Mouse (Mus musculus): ENCODE measurements around the gene Krt81.

Krt81 gene

DNA sequence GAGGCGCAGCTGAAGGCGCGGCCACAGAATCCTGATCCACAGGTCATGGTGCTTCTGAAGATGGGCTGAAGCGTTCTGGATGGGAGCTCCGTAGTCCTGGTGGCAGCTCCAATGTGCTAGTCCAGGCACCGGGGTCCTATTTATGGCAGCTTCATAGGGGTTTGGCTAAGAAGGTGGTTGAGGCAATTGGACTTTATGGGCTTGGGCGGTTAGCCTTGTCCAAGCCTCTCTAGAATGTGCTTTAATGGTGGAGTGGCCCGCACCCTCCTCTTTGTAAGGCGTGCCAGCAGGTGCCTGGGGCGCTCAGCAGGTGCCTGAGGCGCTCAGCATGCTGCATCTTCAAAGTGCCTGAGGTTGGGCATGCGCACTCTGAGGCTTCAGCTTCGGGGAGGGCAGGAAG, at the start of gene Krt81:
TSS of gene Krt81 (minus strand) at position 101 of the 400 bp plus-strand sequence.
- DNase-seq = no peak

DNA sequence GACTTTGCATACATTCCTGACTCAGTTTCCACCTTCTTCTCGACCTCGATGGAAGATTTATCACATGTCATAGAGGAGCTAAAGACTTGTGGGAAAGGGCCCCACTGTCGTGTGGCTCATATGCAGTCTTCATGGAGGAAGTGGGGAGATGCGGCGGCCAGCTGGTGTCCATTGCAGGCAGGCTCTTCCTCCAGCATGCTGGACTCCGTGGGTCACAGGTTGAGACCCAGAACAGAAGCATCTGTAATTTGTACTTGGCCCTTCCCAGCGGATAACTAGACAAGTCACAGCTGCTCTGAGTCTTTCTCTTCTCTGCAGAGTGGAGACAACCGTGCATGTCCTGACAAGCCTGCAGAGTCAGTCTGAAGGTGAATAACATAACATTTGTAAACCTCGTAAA, 44.7 kb upstream of the Krt81 start:
- DNase-seq = peak; percentile 39

DNA sequence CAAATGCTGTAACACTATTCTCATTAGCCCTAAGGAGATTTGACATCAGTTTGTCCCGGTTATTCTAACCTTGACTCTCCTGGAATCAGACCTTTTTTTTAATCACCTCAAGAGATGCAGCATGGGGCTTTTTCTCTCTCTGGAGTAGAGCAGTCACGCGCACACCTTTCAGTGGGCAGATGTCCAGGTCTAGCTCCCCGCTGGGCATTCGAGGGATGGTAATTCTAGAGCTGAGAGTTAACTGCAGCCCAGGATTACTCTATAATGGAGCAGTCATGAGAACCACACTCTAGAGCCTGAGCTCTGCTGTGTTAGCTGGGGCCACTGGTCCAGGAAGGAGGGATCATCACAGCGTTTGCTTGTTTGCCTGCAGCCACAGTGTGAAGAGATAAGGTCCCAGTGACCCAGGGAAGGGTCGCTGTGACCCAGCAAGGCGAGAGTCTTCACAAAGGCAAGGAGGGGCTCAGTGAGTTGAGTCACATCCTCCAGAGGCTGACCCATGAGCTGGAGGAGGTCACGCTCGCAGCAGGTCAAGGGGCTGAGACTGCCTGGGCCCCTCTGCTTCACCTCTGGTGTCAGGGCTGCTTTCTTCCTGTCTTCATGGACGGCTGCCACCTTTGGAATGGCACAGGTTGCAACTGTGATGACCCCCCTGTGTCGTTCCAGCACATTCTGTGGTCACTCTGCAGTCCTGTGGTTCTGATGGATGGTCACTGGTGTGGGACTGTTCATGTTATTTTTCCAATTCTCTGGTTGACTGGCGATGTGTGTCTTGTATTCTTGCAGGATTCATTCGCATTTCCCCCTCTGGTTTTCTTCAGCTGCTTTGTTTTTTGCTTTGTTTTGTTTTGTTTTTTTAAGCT, 43.6 kb upstream of the Krt81 start:
- DNase-seq = peak; percentile 10

DNA sequence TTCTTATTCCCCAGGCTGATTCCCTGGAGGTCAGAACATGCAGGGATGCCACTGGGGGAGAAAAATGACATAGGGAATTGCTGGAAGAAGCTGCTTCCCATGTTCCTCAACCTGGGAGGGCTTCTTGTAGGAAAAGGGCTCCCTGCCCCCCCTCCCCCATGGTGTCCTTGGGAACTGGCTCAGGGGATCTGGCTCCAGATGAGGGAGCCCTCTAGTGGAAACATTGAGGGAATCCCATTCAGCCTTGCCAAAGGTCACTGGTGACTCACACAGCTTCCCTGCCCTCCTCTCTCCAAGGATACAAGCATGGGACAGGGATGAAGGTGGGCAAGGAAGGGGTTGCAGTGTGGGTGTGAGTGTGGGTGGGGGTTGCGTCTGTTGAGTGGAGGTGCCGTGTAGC, 33.6 kb upstream of the Krt81 start:
- peak; percentile 44 for DNase-seq

DNA sequence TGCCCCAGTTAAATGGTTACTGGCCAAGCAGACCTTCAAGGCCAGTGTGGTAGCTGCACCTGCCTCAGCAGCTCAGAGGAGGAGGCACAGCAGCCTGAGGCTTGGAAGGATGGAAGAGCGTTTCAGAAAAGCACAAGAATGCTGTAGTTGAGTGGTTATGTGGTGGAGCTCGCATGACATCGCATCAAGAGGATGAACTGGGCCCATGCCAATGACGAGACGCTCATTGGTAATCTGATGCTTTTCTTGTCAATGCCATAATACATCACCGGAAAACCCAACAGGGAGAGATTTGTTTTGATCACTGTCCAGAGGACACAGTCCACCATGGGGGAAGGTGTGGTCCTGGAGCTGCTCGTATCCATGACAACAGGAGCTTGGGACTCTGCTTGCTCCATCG, 31.7 kb upstream of the Krt81 start:
- DNase-seq = no peak

DNA sequence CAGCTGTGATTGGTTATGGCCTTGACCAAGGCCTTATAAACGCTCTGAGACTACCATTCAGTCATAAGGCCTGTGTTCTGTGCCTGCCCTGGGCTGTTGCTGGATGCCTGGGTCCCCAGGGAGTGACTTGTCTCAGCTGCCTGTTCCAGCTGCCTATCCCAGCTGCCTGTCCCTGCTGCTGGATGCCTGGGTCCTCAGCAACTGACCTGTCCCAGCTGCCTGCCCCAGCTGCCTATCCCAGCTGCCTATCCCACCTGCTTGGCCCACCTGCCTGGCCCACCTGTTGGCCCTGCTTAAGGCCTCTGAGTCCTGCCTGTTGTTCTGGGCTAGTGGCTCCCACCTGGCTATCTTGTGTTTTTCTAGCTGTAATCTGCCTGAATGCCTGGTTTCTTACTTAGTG, 30.7 kb upstream of the Krt81 start:
- DNase-seq = no peak

DNA sequence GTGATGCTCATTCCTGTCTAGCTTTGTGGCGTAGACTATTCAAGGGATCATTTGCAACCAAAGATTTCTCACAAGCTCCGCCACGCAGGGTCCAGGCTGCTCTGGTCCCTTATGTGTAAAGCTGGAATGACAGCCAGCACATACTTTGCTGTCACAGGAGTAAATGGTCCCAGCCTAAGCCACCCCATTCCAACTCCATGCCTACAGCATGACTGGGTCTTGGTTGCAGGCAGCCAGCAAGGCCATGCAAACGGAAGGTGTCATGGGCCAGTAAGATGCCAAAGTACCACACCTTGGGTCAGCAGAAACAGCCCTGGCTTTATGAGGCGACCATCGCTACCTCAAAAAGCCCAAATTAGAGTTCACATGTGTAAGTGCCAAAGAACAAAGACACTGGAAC, 30.2 kb upstream of the Krt81 start:
- DNase-seq = no peak

DNA sequence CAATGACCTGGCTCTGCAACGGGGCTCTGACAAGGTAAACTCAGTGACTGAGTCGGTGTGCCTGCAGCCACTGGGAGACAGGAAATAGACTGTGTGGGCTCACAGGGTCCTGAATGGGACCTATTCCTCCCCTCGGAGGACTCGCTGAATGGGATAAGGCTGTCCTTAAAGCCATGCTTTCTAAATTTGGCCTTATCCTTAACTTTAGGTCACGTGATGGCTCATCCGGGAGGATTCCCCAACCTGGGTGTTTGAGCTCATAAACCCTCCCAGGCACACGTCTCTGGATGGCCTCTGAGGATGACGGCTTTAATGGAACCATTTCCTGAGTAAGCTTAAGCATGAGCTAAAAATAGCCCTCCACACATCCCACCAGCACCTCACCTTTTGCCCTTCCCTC, 29.2 kb upstream of the Krt81 start:
- DNase-seq = no peak

DNA sequence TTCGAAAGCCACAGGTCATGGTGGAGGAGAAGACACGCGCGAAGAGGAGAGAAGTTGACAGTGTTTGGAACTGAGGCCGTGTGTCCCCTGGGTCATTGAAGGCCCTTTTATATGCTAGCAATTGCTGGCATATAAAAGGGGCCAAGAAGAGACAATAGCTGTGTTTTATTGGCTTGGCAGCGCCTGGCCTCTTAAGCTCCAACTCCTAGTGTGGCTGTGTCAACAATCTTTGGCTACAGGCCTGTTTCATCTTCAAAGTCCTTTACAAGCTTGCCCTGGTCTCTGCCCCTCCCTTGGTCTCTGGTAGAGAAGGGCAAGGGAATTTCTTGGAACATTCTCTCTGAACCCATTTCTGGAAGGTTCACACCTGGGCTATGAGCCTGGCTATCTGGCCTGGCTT, 27.9 kb upstream of the Krt81 start, which contains the start of gene Krt83:
TSS of gene Krt83 (minus strand) at position 82 of the 400 bp plus-strand sequence.
- no peak for DNase-seq

DNA sequence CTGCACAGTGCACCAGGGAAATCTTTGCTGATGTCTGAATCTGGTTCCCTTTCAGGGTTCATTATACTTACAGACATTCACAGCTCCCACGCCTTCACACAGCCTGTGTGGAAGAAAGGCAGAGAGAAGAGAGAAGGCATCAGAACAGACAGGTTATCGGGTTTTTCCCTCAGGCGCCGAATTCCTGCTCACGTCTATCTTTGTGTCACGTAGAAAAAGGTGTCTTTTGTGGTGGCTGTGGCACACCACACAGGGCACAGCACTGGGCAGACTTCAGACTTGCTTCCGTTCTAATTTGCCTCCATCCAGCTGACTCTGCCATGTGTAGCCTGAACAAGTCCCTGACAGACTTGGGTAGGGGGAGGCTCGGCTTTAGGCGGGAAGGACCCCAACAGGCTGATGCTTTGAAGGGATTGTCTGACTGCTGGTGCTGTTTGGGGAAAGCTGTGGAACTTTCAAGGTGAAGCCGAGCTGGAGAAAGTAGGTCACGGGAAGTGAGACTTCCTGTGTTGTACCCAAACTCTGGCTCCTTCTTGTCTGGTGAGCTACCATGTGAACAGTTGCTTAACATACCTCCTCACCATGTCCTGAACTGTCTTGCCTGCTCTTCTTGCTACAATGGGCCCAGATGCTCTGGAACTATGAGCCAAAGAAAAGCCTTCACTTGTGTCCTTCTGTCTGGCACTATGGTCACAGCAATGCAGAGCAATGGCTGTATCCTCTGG, 22.5 kb upstream of the Krt81 start:
- DNase-seq = no peak

DNA sequence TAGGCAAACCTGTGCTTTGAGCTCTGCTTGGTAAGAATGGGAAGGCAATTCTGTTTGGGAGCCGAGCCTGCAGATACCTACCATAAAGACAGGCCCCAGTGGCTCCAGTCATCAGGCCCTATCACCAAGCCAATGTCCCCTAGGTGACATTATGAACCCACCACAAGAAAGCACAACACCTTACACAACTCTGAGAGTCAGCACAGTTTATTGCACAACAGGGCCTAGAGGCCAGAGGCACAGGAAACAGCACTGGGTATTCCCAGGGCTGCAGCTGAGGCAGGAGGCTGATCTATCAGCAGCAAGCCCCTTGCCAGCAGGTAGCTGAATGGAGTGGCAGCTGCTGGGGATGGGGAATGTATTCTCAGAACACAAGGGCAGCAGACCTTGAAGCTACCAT, 21.4 kb upstream of the Krt81 start:
- no peak for DNase-seq

DNA sequence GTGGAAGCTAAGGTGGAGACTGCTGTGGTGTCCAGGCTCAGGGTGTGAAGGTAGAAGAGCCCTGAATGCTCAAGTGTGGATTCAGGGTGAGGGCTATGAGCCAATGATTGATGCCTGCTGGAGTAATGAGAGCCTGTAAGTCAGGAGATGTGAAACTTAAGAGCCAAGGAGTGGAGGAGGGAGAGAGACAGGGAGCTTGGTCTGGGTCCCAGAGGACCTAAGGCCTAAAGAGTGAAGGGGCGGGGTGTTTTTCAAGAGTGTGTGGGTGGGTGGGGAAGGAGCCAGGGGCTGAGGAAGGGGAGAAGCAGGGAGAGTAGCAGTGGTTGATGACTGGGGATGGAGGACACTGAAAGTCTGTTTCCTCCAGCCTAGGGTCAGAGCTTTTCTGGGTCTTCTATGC, 20.1 kb upstream of the Krt81 start:
- DNase-seq = no peak

DNA sequence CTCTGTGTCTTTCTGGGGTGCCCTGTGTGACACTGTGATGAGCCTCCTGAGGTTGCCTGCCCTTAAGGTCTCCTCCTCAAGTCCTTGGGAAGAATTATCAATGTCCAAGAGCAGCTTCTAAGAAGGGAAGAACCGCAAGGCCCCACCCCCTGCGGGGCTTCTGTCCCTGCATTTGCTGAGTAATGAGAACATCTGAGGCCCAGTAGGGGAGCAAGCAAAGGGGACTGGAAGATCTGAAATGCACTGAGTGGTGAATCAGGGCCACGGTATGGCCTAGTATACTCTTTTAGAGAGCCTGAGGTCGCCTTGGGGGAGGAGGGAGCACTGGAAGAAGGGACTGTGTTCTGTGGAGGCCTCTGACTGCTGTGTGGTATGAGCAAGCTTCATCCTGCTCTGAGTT, 18.5 kb upstream of the Krt81 start:
- no peak for DNase-seq

DNA sequence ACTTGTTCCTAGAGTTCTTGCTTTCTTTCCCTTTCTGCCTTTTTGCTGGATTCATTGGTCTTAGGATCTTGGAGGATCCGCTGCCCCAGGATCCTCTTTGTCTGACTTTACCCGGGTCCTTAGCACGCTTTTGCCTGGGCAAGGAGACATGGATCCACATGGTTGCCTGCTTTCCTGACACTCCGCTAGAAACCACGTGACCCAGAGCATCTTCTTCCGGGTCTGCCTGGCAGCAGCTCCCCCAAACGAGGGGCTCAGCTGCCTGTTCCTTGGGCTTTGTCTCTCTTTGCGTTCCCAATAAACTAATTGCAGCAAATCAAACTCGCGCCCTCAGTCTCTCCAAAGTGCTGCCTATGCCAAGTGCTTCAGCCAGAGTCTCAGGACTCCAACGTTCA, 16.1 kb upstream of the Krt81 start:
- DNase-seq = no peak

DNA sequence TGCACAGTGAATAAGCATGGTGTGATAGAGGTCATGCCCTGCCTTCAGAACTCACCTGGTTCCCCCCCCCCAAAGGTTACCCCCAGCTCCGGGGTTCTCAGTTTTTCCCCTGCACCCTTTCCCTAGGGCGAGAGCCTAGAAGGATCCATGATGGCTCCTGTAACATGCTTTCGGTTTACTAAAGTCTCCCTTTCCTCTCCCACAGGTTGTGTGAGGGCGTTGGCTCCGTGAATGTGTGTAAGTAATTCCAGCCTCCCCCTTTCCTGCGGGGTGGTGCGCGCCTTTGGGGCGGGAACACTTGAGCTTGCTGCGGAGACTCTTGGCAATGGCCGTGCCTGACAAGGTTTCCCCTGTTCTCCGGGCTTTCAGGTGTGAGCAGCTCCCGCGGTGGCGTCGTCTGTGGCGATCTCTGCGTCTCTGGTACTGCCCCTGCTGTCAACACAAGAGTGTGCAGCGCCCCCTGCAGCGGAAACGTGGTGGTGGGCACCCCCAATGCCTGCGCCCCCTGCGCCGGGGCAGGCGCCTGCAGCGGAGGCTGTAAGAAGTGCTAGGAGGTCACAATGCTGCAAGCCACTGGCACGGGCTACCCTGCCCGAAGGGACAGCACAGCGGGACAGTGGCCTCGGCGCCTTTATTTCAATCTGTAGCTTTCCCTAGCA, 15.6 kb upstream of the Krt81 start:
- DNase-seq = peak; percentile 43

DNA sequence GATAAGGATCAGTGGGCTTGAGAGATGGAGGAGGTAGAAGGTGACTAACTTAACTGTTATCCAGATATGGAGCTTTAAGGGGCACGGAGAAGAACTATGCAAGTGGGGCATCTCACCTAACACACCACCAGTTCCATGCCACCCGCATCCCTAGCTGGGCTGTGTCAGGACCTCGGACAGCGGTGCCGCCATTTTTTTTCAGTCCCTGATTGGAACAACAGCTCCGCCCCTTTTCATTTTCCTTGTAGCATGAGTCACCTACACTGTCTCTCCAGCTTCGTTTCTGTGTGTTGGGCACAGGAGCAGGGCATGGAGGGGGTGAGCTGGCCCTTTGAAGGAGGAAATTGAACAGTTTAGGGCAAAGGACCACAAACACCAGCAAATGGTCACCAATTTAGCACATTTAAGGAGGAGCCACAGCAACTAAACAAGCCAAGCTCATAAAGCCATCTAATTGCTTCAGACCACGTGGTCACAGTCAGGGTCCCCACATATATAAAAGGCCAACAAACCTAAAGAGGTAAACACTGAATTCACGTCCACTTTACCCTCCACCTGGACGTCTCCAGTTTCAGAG, 9.5 kb upstream of the Krt81 start, which contains the start of gene Krt86:
TSS of gene Krt86 (plus strand) at position 527 of the 577 bp plus-strand sequence.
- peak; percentile 24 for DNase-seq

DNA sequence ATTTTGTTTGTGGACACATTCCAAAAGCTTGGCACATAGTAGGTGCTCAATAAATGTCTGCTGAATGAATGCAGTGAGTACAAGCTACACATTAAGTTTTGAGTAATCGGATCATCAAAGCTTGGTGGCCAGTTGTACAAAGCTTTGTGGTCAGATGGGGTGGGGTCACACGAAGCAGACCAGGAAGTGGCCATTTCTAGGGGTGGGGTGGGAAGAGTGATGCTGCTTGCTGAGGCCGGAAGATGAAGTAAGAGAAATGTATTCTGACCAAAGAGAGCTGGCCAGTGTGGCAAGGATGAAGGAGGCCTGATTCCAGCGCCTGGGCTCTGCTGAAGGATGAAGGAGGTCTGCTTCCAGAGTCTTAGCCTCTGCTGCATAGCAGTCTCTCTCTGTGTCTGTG, 5.5 kb upstream of the Krt81 start:
- no peak for DNase-seq

DNA sequence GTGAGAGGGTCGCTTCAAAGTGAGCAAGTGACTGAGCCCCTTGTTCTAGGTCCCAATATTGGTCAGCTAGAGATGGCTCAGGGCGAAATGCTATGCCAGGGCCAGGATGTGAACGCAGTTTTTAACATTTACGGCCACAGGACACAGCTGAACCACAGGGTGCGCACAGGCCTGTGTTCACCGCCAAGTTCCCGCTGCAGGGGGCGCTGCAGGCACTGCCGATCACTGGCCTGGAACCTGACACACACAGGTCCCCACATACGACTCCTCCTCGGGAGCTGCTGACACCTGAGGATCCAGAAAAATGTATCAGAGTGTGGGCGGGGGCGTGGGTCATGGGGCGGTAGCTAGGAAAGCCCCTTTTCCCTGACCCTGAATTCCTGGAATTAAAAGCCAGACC, 4.3 kb downstream of the Krt81 start:
- no peak for DNase-seq

DNA sequence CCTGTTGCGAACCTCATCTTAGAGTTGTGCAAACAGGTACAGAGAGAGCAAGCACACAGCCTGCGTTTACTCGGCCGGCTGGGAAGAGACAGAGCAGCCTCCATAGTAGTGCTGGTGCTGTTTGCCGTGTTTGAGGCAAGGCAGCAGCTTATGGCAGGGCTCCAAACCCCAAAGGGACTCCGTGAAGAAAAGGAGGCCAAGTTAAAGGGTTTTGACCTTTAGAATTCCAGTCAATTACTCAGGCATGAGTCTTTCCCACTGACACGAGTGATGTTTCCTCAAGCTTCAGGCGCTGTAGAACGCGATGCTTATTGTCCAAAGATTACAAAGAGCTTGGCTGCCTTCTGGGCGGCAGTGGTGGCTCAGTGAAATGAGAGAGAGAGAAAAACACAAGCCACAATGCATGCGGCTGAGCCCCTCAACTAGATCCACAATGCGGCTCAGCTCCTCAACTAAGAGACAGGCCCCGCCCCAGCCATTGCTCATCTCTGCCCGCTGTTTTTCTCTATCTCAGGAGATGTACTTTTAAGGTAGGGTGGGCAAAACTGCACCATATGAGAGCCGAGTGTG, 5.1 kb downstream of the Krt81 start:
- peak; percentile 51 for DNase-seq

DNA sequence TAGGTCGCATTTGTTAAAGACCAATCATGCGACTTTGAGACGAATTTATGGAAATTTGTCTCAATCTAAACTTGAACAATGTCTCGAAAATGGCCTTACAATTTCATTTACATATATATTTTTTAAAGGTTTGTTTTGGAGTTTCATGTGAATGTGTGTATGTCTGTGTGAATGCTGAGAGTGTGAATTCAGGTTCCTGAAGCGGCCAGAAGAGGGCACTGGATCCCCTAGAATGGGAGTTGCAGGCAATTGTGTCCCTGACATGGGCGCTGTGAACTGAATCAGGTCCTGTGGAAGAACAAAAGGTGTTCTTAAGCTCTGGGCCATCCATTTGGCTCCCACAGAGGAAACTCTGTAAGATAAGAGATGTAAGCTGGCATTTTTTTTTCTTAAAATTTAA, 7.7 kb downstream of the Krt81 start:
- DNase-seq = no peak

DNA sequence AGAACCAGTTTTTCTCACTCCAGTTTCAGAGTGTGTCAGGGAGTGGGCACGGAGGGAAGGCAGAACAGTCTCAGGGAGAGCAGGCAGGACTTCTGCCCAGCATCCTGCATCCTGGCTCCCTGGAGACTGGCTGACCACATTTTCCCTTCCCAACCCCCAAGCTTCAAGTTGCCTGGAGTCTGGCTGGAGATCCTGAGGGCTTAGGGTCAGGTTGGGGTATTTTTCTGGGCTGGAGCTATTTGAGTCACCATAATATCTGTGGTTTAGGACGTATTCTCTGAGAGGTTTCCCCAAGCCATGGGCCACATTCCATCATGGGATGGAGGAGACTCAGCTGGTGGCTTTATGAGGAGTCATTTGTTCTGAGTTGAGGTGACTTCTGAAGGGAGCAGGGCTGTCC, 8.3 kb downstream of the Krt81 start:
- peak; percentile 45 for DNase-seq

DNA sequence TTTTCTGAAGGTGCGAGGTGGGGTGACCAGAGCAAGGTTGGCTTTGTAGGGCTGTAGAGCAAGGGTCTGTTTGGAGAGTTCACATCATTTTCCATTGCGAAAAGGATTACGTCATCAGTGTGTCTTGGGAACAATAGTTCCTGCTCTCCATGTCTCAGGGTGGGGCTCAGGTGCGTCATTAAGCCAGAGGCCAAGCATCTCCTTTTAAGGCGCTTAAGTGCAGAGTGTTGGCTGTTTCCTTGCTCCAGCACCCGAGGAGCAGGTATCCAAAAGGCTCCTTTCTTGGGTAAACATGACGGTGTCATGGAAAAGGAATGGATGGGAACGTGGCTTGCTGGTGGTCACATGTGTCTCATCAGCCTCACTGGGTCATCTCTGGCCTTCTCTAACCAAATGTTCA, 8.8 kb downstream of the Krt81 start:
- no peak for DNase-seq
